Comparison of ENCODE assay signal across 13 mouse cellular contexts in genomic region chr12:88819335-88819709, GRCm38 (mm10).
DNase-seq lines count a peak whose midpoint lies in the region; ATAC-seq and TF ChIP-seq lines count a peak whose summit lies in the region.
"Had no signal": no experiment of that assay in that cellular context is flagged by ENCODE, and none has a peak within 500 bp of the region (broad histone marks: within the 10 kb centered on the region; RNA-seq: fewer than 3 reads in every experiment).

No protein-coding gene starts in this region.

- ATAC-seq in midbrain, embryonic 11.5 days (ENCODE audit: low FRiP score) = peak; percentile 38; the same call in 1 of the 2 replicates
- ATAC-seq in midbrain, embryonic 15.5 days (replicated peaks) = no peak
- ATAC-seq in stomach, embryonic 15.5 days (ENCODE audit: insufficient read depth, low FRiP score, low read depth) = peak; percentile 27; the same call in 1 of the 2 replicates
- ATAC-seq: inflammation-experienced regulatory T-cells, adult 6 months had no signal

- no peak for TF ChIP-seq CTCF in kidney, adult 2 months (conservative IDR thresholded peaks at IDR 0.05; ENCODE audit: insufficient read depth, insufficient read length, low read depth, low read length)

- H3K27me3 ChIP-seq in kidney, adult 2 months (replicated peaks; ENCODE audit: control insufficient read depth, insufficient read depth, low read length) = no peaks in the 10 kb centered on the region
- no peaks in the 10 kb centered on the region for H3K27me3 ChIP-seq in midbrain, embryonic 11.5 days (ENCODE audit: control insufficient read depth, insufficient read depth, low read length)
- no peaks in the 10 kb centered on the region for H3K27me3 ChIP-seq in midbrain, embryonic 15.5 days (replicated peaks)
- no peaks in the 10 kb centered on the region for H3K27me3 ChIP-seq in stomach, embryonic 15.5 days (replicated peaks)
- H3K27me3 ChIP-seq: lung, embryonic 15.5 days had no signal

- H3K27ac ChIP-seq in kidney, adult 2 months (ENCODE audit: insufficient read depth, low read depth, low read length) = no peak overlapping the region
- no peak overlapping the region for H3K27ac ChIP-seq in midbrain, embryonic 11.5 days (ENCODE audit: low read depth, low read length)
- no peak overlapping the region for H3K27ac ChIP-seq in midbrain, embryonic 15.5 days
- no peak overlapping the region for H3K27ac ChIP-seq in stomach, embryonic 15.5 days
- H3K27ac ChIP-seq: left cerebral cortex, adult 2 months; limb, embryonic 10.5 days; lung, embryonic 15.5 days had no signal

- H3K9me3 ChIP-seq in midbrain, embryonic 11.5 days (ENCODE audit: control insufficient read depth, low read length) = no peaks in the 10 kb centered on the region
- no peaks in the 10 kb centered on the region for H3K9me3 ChIP-seq in midbrain, embryonic 15.5 days
- H3K9me3 ChIP-seq in stomach, embryonic 15.5 days = no peaks in the 10 kb centered on the region
- H3K9me3 ChIP-seq: limb, embryonic 10.5 days; lung, embryonic 15.5 days had no signal

- DNase-seq in heart, adult 18-20 months = peak; percentile 27 to 41
- DNase-seq in heart, postnatal 4 days = no peak
- DNase-seq in kidney, adult 2 months = peak; percentile 2
- DNase-seq in kidney, postnatal 10 days = no peak
- DNase-seq in midbrain, embryonic 11.5 days (ENCODE audit: low spot score, missing footprints) = no peak
- DNase-seq: adrenal gland, adult 8-10 months; thymus, postnatal 4 days had no signal

- no peak for TF ChIP-seq POLR2A in kidney, adult 2 months (IDR thresholded peaks at IDR 0.05; ENCODE audit: low read depth, low read length)

- no peak overlapping the region for H3K9ac ChIP-seq in midbrain, embryonic 11.5 days (ENCODE audit: low read length)
- H3K9ac ChIP-seq in midbrain, embryonic 15.5 days = no peak overlapping the region
- H3K9ac ChIP-seq in stomach, embryonic 15.5 days = no peak overlapping the region
- H3K9ac ChIP-seq: lung, embryonic 15.5 days had no signal

- no peak overlapping the region for H3K4me2 ChIP-seq in midbrain, embryonic 11.5 days
- H3K4me2 ChIP-seq in midbrain, embryonic 15.5 days = no peak overlapping the region
- H3K4me2 ChIP-seq in stomach, embryonic 15.5 days = no peak overlapping the region
- H3K4me2 ChIP-seq: lung, embryonic 15.5 days had no signal

- H3K4me3 ChIP-seq in kidney, adult 2 months (ENCODE audit: insufficient read depth, low read depth, low read length) = no peak overlapping the region
- H3K4me3 ChIP-seq in midbrain, embryonic 11.5 days (ENCODE audit: low read depth, low read length) = no peak overlapping the region
- H3K4me3 ChIP-seq in midbrain, embryonic 15.5 days = no peak overlapping the region
- H3K4me3 ChIP-seq in stomach, embryonic 15.5 days (replicated peaks) = no peak overlapping the region
- H3K4me3 ChIP-seq: left cerebral cortex, adult 2 months; limb, embryonic 10.5 days; lung, embryonic 15.5 days had no signal

- no peaks in the 10 kb centered on the region for H3K36me3 ChIP-seq in kidney, adult 2 months (ENCODE audit: control insufficient read depth, insufficient read depth, low read length)
- H3K36me3 ChIP-seq in midbrain, embryonic 11.5 days (ENCODE audit: control insufficient read depth, insufficient read depth, low read length) = no peaks in the 10 kb centered on the region
- H3K36me3 ChIP-seq in midbrain, embryonic 15.5 days (replicated peaks) = no peaks in the 10 kb centered on the region
- H3K36me3 ChIP-seq in stomach, embryonic 15.5 days = no peaks in the 10 kb centered on the region
- H3K36me3 ChIP-seq: limb, embryonic 10.5 days; lung, embryonic 15.5 days had no signal

- no peaks in the 10 kb centered on the region for H3K4me1 ChIP-seq in kidney, adult 2 months (ENCODE audit: control insufficient read depth, insufficient read depth, low read length)
- H3K4me1 ChIP-seq in midbrain, embryonic 11.5 days (ENCODE audit: control insufficient read depth, insufficient read depth, low read length) = peaks cover 9% of the 10 kb centered on the region
- peaks cover 18% of the 10 kb centered on the region for H3K4me1 ChIP-seq in midbrain, embryonic 15.5 days
- no peaks in the 10 kb centered on the region for H3K4me1 ChIP-seq in stomach, embryonic 15.5 days
- H3K4me1 ChIP-seq: lung, embryonic 15.5 days had no signal

- WGBS in kidney, adult 2 months = 42% methylated on average over 5 of the region's 5 CpGs
- WGBS in midbrain, embryonic 11.5 days = 73% methylated on average over 5 of the region's 5 CpGs
- WGBS in midbrain, embryonic 15.5 days = 61% methylated on average over 5 of the region's 5 CpGs
- 55% methylated on average over 5 of the region's 5 CpGs for WGBS in stomach, embryonic 15.5 days

Comparison
In these comparisons a context has a peak if more than half of its experiments do, and no peak if none do; other contexts are left out.
1. DNase-seq: peak in heart, adult 18-20 months (2 of 2) and kidney, adult 2 months (single experiment); none in heart, postnatal 4 days (single experiment), kidney, postnatal 10 days (single experiment) and midbrain, embryonic 11.5 days (single experiment).